Mouse (Mus musculus): ENCODE measurements around the gene Grk3.

GRCm38 (mm10) chr5:112910381-112910780, 105.2 kb downstream of the Grk3 start:
- TF ChIP-seq EP300 (optimal IDR thresholded peaks at IDR 0.05) (no peak), CTCF (IDR thresholded peaks at IDR 0.05; ENCODE audit: low read depth) (no peak)
